Mouse (Mus musculus): ENCODE results near the gene Prpf31.
A peak's percentile ranks its signal among the peaks of the same experiment; 100 is the strongest.
"Not testable (repeated sequence)": the region's sequence is repeated elsewhere in the genome, so short reads cannot be mapped to it uniquely, and the experiment has no call there.

The Prpf31 gene

GRCm38 (mm10) chr7:3629543-3630477 lies at the start of gene Prpf31, which contains the start of gene Tfpt:
Prpf31 (plus strand) TSS chr7:3629985.
Tfpt (minus strand) TSS chr7:3629929.
- peak; percentile 95 for DNase-seq (ENCODE audit: extremely low spot score)

- DNase-seq (ENCODE audit: extremely low spot score), result no peak
Observed at GRCm38 (mm10) chr7:3580029-3580428, 49.8 kb upstream of the Prpf31 start.

GRCm38 (mm10) chr7:3585763-3586162 lies 44.0 kb upstream of the Prpf31 start:
- no peak for DNase-seq (ENCODE audit: extremely low spot score)

GRCm38 (mm10) chr7:3586255-3586654 lies 43.5 kb upstream of the Prpf31 start:
- peak; percentile 12 for DNase-seq (ENCODE audit: extremely low spot score)

- DNase-seq (ENCODE audit: extremely low spot score), result no peak
Observed at GRCm38 (mm10) chr7:3587292-3587691, 42.5 kb upstream of the Prpf31 start.

- no peak for DNase-seq (ENCODE audit: extremely low spot score)
Observed at GRCm38 (mm10) chr7:3590550-3590949, 39.2 kb upstream of the Prpf31 start.

GRCm38 (mm10) chr7:3591534-3591933 lies 38.3 kb upstream of the Prpf31 start:
- no peak for DNase-seq (ENCODE audit: extremely low spot score)

- DNase-seq (ENCODE audit: extremely low spot score), result no peak
Observed at GRCm38 (mm10) chr7:3593855-3594254, 35.9 kb upstream of the Prpf31 start.

GRCm38 (mm10) chr7:3594686-3595085 lies 35.1 kb upstream of the Prpf31 start:
- DNase-seq (ENCODE audit: extremely low spot score), result no peak

- peak; percentile 8 for DNase-seq (ENCODE audit: extremely low spot score)
Observed at GRCm38 (mm10) chr7:3595146-3595545, 34.6 kb upstream of the Prpf31 start.

- not testable (repeated sequence) for DNase-seq (ENCODE audit: extremely low spot score)
Observed at GRCm38 (mm10) chr7:3597755-3598154, 32.0 kb upstream of the Prpf31 start.

- peak; percentile 58 for DNase-seq (ENCODE audit: extremely low spot score)
Observed at GRCm38 (mm10) chr7:3601119-3601518, 28.7 kb upstream of the Prpf31 start.

GRCm38 (mm10) chr7:3606798-3607197 lies 23.0 kb upstream of the Prpf31 start:
- DNase-seq (ENCODE audit: extremely low spot score), result no peak

GRCm38 (mm10) chr7:3607391-3607790 lies 22.4 kb upstream of the Prpf31 start:
- DNase-seq (ENCODE audit: extremely low spot score), result no peak

GRCm38 (mm10) chr7:3608668-3609067 lies 21.1 kb upstream of the Prpf31 start:
- no peak for DNase-seq (ENCODE audit: extremely low spot score)

- no peak for DNase-seq (ENCODE audit: extremely low spot score)
Observed at GRCm38 (mm10) chr7:3609082-3609481, 20.7 kb upstream of the Prpf31 start.

- no peak for DNase-seq (ENCODE audit: extremely low spot score)
Observed at GRCm38 (mm10) chr7:3610437-3610836, 19.3 kb upstream of the Prpf31 start.

- DNase-seq (ENCODE audit: extremely low spot score), result no peak
Observed at GRCm38 (mm10) chr7:3611006-3611405, 18.8 kb upstream of the Prpf31 start.

- no peak for DNase-seq (ENCODE audit: extremely low spot score)
Observed at GRCm38 (mm10) chr7:3614021-3614420, 15.8 kb upstream of the Prpf31 start.

GRCm38 (mm10) chr7:3616057-3616388 lies 13.8 kb upstream of the Prpf31 start, which contains the start of gene Oscar:
Oscar (minus strand) TSS chr7:3616157.
- DNase-seq (ENCODE audit: extremely low spot score), result no peak

GRCm38 (mm10) chr7:3616389-3617241 lies 13.2 kb upstream of the Prpf31 start:
- no peak for DNase-seq (ENCODE audit: extremely low spot score)

GRCm38 (mm10) chr7:3617242-3617995 lies 12.4 kb upstream of the Prpf31 start, which contains the start of gene Ndufa3:
Ndufa3 (plus strand) TSS chr7:3617373.
- DNase-seq (ENCODE audit: extremely low spot score), result peak; percentile 80

Data from embryo, embryonic 9.5 days (tissue).